Comparison of ENCODE assay signal across 9 mouse cellular contexts in genomic region chr4:6561604-6562357, GRCm38 (mm10).
DNase-seq lines count a peak whose midpoint lies in the region; ATAC-seq and TF ChIP-seq lines count a peak whose summit lies in the region.
"Had no signal": no experiment of that assay in that cellular context is flagged by ENCODE, and none has a peak within 500 bp of the region (broad histone marks: within the 10 kb centered on the region; RNA-seq: fewer than 3 reads in every experiment).

No protein-coding gene starts in this region.

- no peak overlapping the region for H3K4me2 ChIP-seq in stomach, postnatal 0 days (replicated peaks; ENCODE audit: low read depth)
- H3K4me2 ChIP-seq: liver, embryonic 15.5 days had no signal

- no peak overlapping the region for H3K27ac ChIP-seq in stomach, postnatal 0 days (replicated peaks)
- H3K27ac ChIP-seq: liver, embryonic 15.5 days had no signal

- ATAC-seq in frontal cortex, adult (ENCODE audit: low TSS enrichment): peak; percentile 67; the same call in 1 of the 2 replicates
- peak; percentile 69 for ATAC-seq in megakaryocyte, adult 5-6 weeks (ENCODE audit: poor library complexity, severe bottlenecking)
- no peak for ATAC-seq in stomach, postnatal 0 days (ENCODE audit: low FRiP score, low TSS enrichment)

- no peaks in the 10 kb centered on the region for H3K27me3 ChIP-seq in C2C12 (ENCODE audit: control insufficient read depth, insufficient read depth, insufficient read length)
- no peaks in the 10 kb centered on the region for H3K27me3 ChIP-seq in stomach, postnatal 0 days (ENCODE audit: control insufficient read depth, insufficient read depth, low read length)
- H3K27me3 ChIP-seq: liver, embryonic 15.5 days had no signal

- WGBS in stomach, postnatal 0 days: 34% methylated on average over 11 of the region's 11 CpGs

- no peak overlapping the region for H3ac ChIP-seq in C2C12 (ENCODE audit: control insufficient read depth, insufficient read length, low read depth)

- H3K4me1 ChIP-seq in stomach, postnatal 0 days (replicated peaks; ENCODE audit: control insufficient read depth, insufficient read depth): no peaks in the 10 kb centered on the region
- H3K4me1 ChIP-seq: liver, embryonic 15.5 days had no signal

- peak; percentile 4 for TF ChIP-seq CTCF in C2C12 (IDR thresholded peaks at IDR 0.05; ENCODE audit: control insufficient read depth, insufficient read depth, insufficient read length)
- TF ChIP-seq CTCF in stomach, postnatal 0 days (IDR thresholded peaks at IDR 0.05; ENCODE audit: low read depth): peak; percentile 95

- H3K9ac ChIP-seq in stomach, postnatal 0 days (ENCODE audit: low read length): no peak overlapping the region
- H3K9ac ChIP-seq: liver, embryonic 15.5 days had no signal

- no peak for TF ChIP-seq EP300 in stomach, postnatal 0 days (optimal IDR thresholded peaks at IDR 0.05)

- no peaks in the 10 kb centered on the region for H3K79me3 ChIP-seq in C2C12 (ENCODE audit: low read depth)

- H3K9me3 ChIP-seq in stomach, postnatal 0 days (ENCODE audit: control insufficient read depth, low read length): no peaks in the 10 kb centered on the region
- H3K9me3 ChIP-seq: liver, embryonic 15.5 days had no signal

- H3K79me2 ChIP-seq in C2C12 (ENCODE audit: control insufficient read depth, insufficient read depth): no peaks in the 10 kb centered on the region

- DNase-seq in gastrocnemius, postnatal 10 days: peak; percentile 21
- DNase-seq in gastrocnemius, adult 8-10 months (ENCODE audit: low spot score in 2 of 2): no peak
- peak; percentile 54 for DNase-seq in brain, adult 2 months (ENCODE audit: low read depth, low spot score)
- DNase-seq in kidney, postnatal 14 days: peak; percentile 29
- DNase-seq in stomach, postnatal 0 days (ENCODE audit: low spot score): peak; percentile 27

- no peaks in the 10 kb centered on the region for H3K36me3 ChIP-seq in C2C12 (ENCODE audit: control insufficient read depth, insufficient read depth)
- no peaks in the 10 kb centered on the region for H3K36me3 ChIP-seq in stomach, postnatal 0 days (ENCODE audit: control insufficient read depth, insufficient read depth, low read length)
- H3K36me3 ChIP-seq: liver, embryonic 15.5 days had no signal

- no peak overlapping the region for H3K4me3 ChIP-seq in C2C12 (ENCODE audit: insufficient read depth, poor library complexity, severe bottlenecking)
- H3K4me3 ChIP-seq in stomach, postnatal 0 days (ENCODE audit: low read depth, low read length): no peak overlapping the region
- H3K4me3 ChIP-seq: liver, embryonic 15.5 days had no signal

TF ChIP-seq in C2C12, 6 proteins besides CTCF, POLR2A, EP300 and RAD21:
- no peak for TF ChIP-seq MYOD1 (IDR thresholded peaks at IDR 0.05; ENCODE audit: control insufficient read depth, insufficient read length, low read depth)
- TF ChIP-seq FOSL1 (IDR thresholded peaks at IDR 0.05; ENCODE audit: insufficient read depth, low read length, poor library complexity, severe bottlenecking): no peak
- no peak for TF ChIP-seq CEBPB (IDR thresholded peaks at IDR 0.05; ENCODE audit: low read depth)
- TF ChIP-seq MYOG (IDR thresholded peaks at IDR 0.05; ENCODE audit: control insufficient read depth, extremely low read depth, insufficient read length): no peak
- no peak for TF ChIP-seq USF1 (IDR thresholded peaks at IDR 0.05; ENCODE audit: low read depth)
- TF ChIP-seq MAX (IDR thresholded peaks at IDR 0.05): no peak

Comparison
In these comparisons a context has a peak if more than half of its experiments do, and no peak if none do; other contexts are left out.
1. DNase-seq: peak in gastrocnemius, postnatal 10 days (single experiment), brain, adult 2 months (single experiment), kidney, postnatal 14 days (single experiment) and stomach, postnatal 0 days (single experiment); none in gastrocnemius, adult 8-10 months (0 of 2).